Mouse (Mus musculus): ENCODE data around the gene Arhgef6.

Gene Arhgef6

GRCm38 (mm10) chrX:57303188-57303878 is 35.2 kb downstream of the Arhgef6 start:
- no peak for DNase-seq (ENCODE audit: low read depth, low spot score)

- DNase-seq (ENCODE audit: low read depth, low spot score): no peak
Measured at GRCm38 (mm10) chrX:57298946-57299345, 39.6 kb downstream of the Arhgef6 start.

- DNase-seq (ENCODE audit: low read depth, low spot score): no peak
Measured at GRCm38 (mm10) chrX:57288458-57288857, 50.1 kb downstream of the Arhgef6 start.

- no peak for DNase-seq (ENCODE audit: low read depth, low spot score)
Measured at GRCm38 (mm10) chrX:57286281-57286680, 52.2 kb downstream of the Arhgef6 start.

- DNase-seq (ENCODE audit: low read depth, low spot score): no peak
Measured at GRCm38 (mm10) chrX:57282184-57282583, 56.3 kb downstream of the Arhgef6 start.

GRCm38 (mm10) chrX:57277560-57278335 is 60.8 kb downstream of the Arhgef6 start:
- DNase-seq (ENCODE audit: low read depth, low spot score): no peak

GRCm38 (mm10) chrX:57263515-57263914 is 75.0 kb downstream of the Arhgef6 start:
- no peak for DNase-seq (ENCODE audit: low read depth, low spot score)

GRCm38 (mm10) chrX:57260744-57261143 is 77.8 kb downstream of the Arhgef6 start:
- DNase-seq (ENCODE audit: low read depth, low spot score): peak; percentile 79

GRCm38 (mm10) chrX:57253329-57254055 is 85.0 kb downstream of the Arhgef6 start:
- DNase-seq (ENCODE audit: low read depth, low spot score): peak; percentile 68

GRCm38 (mm10) chrX:57238572-57238971 is 100.0 kb downstream of the Arhgef6 start:
- DNase-seq (ENCODE audit: low read depth, low spot score): peak; percentile 25

GRCm38 (mm10) chrX:57235982-57236381 is 102.5 kb downstream of the Arhgef6 start:
- DNase-seq (ENCODE audit: low read depth, low spot score): peak; percentile 46

- DNase-seq (ENCODE audit: low read depth, low spot score): no peak
Measured at GRCm38 (mm10) chrX:57233596-57233995, 104.9 kb downstream of the Arhgef6 start.

- peak; percentile 67 for DNase-seq (ENCODE audit: low read depth, low spot score)
Measured at GRCm38 (mm10) chrX:57228178-57228577, 110.4 kb downstream of the Arhgef6 start.

GRCm38 (mm10) chrX:57223301-57223700 is 115.2 kb downstream of the Arhgef6 start:
- no peak for DNase-seq (ENCODE audit: low read depth, low spot score)

- peak; percentile 35 for DNase-seq (ENCODE audit: low read depth, low spot score)
Measured at GRCm38 (mm10) chrX:57221881-57222280, 116.6 kb downstream of the Arhgef6 start.

GRCm38 (mm10) chrX:57219563-57219962 is 119.0 kb downstream of the Arhgef6 start:
- peak; percentile 48 for DNase-seq (ENCODE audit: low read depth, low spot score)

GRCm38 (mm10) chrX:57216271-57216670 is 122.3 kb downstream of the Arhgef6 start:
- peak; percentile 40 for DNase-seq (ENCODE audit: low read depth, low spot score)

GRCm38 (mm10) chrX:57215495-57215894 is 123.0 kb downstream of the Arhgef6 start:
- DNase-seq (ENCODE audit: low read depth, low spot score): no peak

- DNase-seq (ENCODE audit: low read depth, low spot score): no peak
Measured at GRCm38 (mm10) chrX:57212862-57213261, 125.7 kb downstream of the Arhgef6 start.

- DNase-seq (ENCODE audit: low read depth, low spot score): peak; percentile 52
Measured at GRCm38 (mm10) chrX:57211876-57212275, 126.7 kb downstream of the Arhgef6 start, which contains the start of gene Cd40lg. Gene Cd40lg (plus strand): TSS chrX:57212143.

GRCm38 (mm10) chrX:57210591-57210990 is 127.9 kb downstream of the Arhgef6 start:
- peak; percentile 60 for DNase-seq (ENCODE audit: low read depth, low spot score)

- DNase-seq (ENCODE audit: low read depth, low spot score): peak; percentile 45
Measured at GRCm38 (mm10) chrX:57200397-57200796, 138.1 kb downstream of the Arhgef6 start.

All from CD4-positive, CD25-positive, alpha-beta regulatory T cell, adult 2 months (primary cell).